Mouse (Mus musculus) liver, embryonic 11.5 days (tissue): Measurements from ENCODE around the gene Spaca4. TPM values are rescaled to one million over a fixed set of nuclear protein-coding genes. Genes with fewer than 3 reads are reported as not detected.

Experiments
- ATAC-seq: fragments of 200-750 bp; cut with Nextera tagmentation; replicated peaks from 2 replicates; pipeline ENCODE4 v1.8.0; 2017; ENCODE audit warnings: moderate number of reproducible peaks, mild to moderate bottlenecking, moderate TSS enrichment, moderate library complexity; ENCODE audit not compliant: low FRiP score
- DNase-seq: peaks from one replicate; pipeline ENCODE4 v3.0.0-alpha.2; 2017; ENCODE audit warnings: low spot score
- H3K27ac ChIP-seq: fragments of 300-500 bp; sonication (generic); 2 replicates; pipeline ENCODE4 v1.5.1; 2014; ENCODE audit warnings: mild to moderate bottlenecking, low read depth, low read length, control low read depth
- H3K27me3 ChIP-seq: fragments of 300-500 bp; sonication (generic); replicated peaks from 2 replicates; pipeline ENCODE4 v1.6.1; 2014; ENCODE audit warnings: low read length, mixed read lengths; ENCODE audit not compliant: control insufficient read depth, insufficient read depth
- H3K36me3 ChIP-seq: fragments of 300-500 bp; sonication (generic); 2 replicates; pipeline ENCODE4 v1.6.1; 2014; ENCODE audit warnings: mild to moderate bottlenecking, low read length, moderate library complexity, mixed read lengths; ENCODE audit not compliant: control insufficient read depth, insufficient read depth
- H3K4me1 ChIP-seq: fragments of 300-500 bp; sonication (generic); replicated peaks from 2 replicates; pipeline ENCODE4 v1.6.1; 2014; ENCODE audit warnings: low read length, mixed read lengths; ENCODE audit not compliant: control insufficient read depth, insufficient read depth
- H3K4me2 ChIP-seq: fragments of 300-500 bp; sonication (generic); 2 replicates; pipeline ENCODE4 v1.6.1; 2014; ENCODE audit warnings: mild to moderate bottlenecking, control low read depth, moderate library complexity
- H3K4me3 ChIP-seq: fragments of 300-500 bp; sonication (generic); 2 replicates; pipeline ENCODE4 v1.5.1; 2014; ENCODE audit warnings: low read depth, low read length, control low read depth
- H3K9ac ChIP-seq: fragments of 300-500 bp; sonication (generic); 2 replicates; pipeline ENCODE4 v1.6.1; 2014; ENCODE audit warnings: low read depth, low read length, control low read depth
- H3K9me3 ChIP-seq: fragments of 300-500 bp; sonication (generic); 2 replicates; pipeline ENCODE4 v1.6.1; 2016; ENCODE audit warnings: low read length, inconsistent platforms, mixed read lengths; ENCODE audit not compliant: control insufficient read depth
- WGBS: fragments of 180-500 bp; shearing (Covaris S2); extraction: QIAGEN DNeasy Blood & Tissue Kit; methylation state at CpG from one replicate; pipeline ENCODE4 v1.1.7; 2014; 5-methylcytosine and 5-hydroxymethylcytosine counted together
- polyA plus RNA-seq: library from polyadenylated mRNA; unstranded; fragments of >200 nt; fragmentation: Nextera tagmentation; extraction: Ambion mirVana; gene quantifications from 2 replicates; pipeline ENCODE4 v1.2.1, GENCODE M21; 2014

Gene Spaca4
- polyA plus RNA-seq, 1 experiment from 2014 or later = not detected

DNA sequence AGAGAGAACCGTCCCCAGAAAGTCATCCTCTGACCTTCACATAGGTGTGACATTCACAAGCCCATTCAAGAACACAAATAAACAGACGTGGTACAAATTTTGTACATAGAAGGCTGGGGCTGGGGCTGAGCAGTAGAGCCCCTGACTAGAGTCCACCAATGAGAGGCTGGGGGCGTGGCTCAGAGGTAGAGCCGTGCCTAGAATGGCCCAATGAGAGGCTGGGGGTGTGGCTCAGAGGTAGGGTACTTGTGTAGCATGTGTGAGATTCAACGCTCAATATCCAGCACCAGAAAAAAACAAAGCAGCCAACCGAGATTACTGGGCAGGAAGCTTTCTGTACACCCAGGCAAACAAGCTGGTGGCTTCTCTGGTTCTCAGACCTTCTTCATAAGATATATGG is 30.1 kb upstream of the Spaca4 start:
- WGBS = 59% methylated on average over 6 of the region's 6 CpGs
- no peak for ATAC-seq
- peaks cover 26% of the 10 kb centered on the region for H3K27me3 ChIP-seq

DNA sequence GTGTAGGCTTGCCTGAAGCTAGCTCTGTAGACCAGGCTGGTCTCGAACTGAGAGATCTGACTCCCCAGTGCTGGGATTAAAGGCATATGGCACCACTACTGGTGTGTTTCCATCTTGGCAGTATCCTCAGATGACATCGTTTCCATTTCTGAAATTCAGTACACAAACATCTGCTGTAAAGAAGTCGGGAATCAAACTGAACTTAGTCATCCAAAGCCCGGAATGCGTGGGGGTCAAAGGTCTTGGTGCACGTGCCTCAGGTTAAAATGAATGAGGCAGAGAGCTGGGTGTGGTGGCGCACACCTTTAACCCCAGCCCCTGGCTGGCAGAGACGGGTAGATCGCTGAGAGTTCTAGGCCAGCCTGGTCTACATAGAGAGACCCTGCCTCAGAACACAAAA is 24.5 kb upstream of the Spaca4 start:
- ATAC-seq (no peak), DNase-seq (no peak)
- Histone ChIP-seq H3K4me1 (no peaks in the 10 kb centered on the region; the same call in 1 of the 2 replicates), H3K27ac (no peak overlapping the region), H3K9me3 (peaks cover 3% of the 10 kb centered on the region), H3K4me2 (no peak overlapping the region), H3K36me3 (no peaks in the 10 kb centered on the region), H3K4me3 (no peak overlapping the region), H3K27me3 (no peaks in the 10 kb centered on the region), H3K9ac (no peak overlapping the region)
- WGBS = 75% methylated on average over 9 of the region's 9 CpGs

More for the DNA sequence above, 30.1 kb upstream of the Spaca4 start:
- no peak overlapping the region for H3K4me3 ChIP-seq
- H3K27ac ChIP-seq = no peak overlapping the region
- no peak for DNase-seq
- no peaks in the 10 kb centered on the region for H3K36me3 ChIP-seq
- no peak overlapping the region for H3K4me2 ChIP-seq
- H3K9ac ChIP-seq = no peak overlapping the region
- H3K9me3 ChIP-seq = no peaks in the 10 kb centered on the region
- no peaks in the 10 kb centered on the region for H3K4me1 ChIP-seq

DNA sequence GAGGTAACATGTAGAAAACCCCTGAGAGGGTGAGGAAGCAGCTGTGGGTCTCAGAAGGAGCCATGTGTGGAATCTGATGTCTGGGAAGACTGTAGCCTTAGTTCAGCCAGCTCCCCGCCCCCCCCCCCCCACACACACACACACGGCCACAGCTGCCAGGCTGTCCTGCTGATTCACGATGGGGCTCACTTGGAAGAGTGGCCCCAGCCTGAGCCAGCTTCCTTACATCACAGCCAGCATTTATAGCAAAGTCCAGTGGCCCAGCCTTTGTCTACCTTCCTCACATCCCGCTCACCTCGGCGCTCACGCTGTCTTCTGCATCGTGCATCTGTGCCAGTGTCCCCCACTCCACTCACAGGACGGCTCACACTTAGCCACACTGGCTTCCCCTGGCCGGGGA is 23.8 kb upstream of the Spaca4 start:
- peaks cover 3% of the 10 kb centered on the region for H3K9me3 ChIP-seq
- H3K36me3 ChIP-seq = no peaks in the 10 kb centered on the region
- ATAC-seq (no peak), DNase-seq (no peak)
- H3K4me2 ChIP-seq = no peak overlapping the region
- no peak overlapping the region for H3K4me3 ChIP-seq
- no peaks in the 10 kb centered on the region; the same call in 1 of the 2 replicates for H3K4me1 ChIP-seq
- no peaks in the 10 kb centered on the region for H3K27me3 ChIP-seq
- no peak overlapping the region for H3K27ac ChIP-seq
- WGBS = 38% methylated on average over 10 of the region's 10 CpGs
- H3K9ac ChIP-seq = no peak overlapping the region

DNA sequence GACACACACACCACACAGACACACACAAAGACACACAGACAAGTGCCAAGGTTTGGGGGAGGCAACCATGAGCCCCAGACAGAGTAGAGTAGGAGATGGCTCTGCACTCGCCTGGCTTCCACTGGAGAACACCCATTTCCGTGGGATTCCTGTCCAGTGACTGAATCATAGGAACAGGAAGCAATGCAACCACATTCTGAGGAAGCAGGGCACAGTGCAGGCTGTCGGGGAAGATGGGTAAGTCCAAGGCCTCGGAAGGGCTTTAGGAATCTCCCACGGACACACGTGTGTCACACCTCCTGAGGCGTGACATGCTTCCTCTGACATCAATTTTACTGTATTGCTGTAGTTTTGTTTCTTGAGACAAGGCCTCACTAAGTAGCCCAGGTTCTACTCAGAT is 22.5 kb upstream of the Spaca4 start:
- 51% methylated on average over 7 of the region's 7 CpGs for WGBS
- H3K4me3 ChIP-seq = no peak overlapping the region
- ATAC-seq (no peak), DNase-seq (no peak)
- H3K27ac ChIP-seq = no peak overlapping the region
- H3K4me1 ChIP-seq = no peaks in the 10 kb centered on the region; the same call in 1 of the 2 replicates
- H3K9ac ChIP-seq = no peak overlapping the region
- H3K36me3 ChIP-seq = no peaks in the 10 kb centered on the region
- H3K9me3 ChIP-seq = peaks cover 3% of the 10 kb centered on the region
- H3K27me3 ChIP-seq = no peaks in the 10 kb centered on the region
- H3K4me2 ChIP-seq = no peak overlapping the region

DNA sequence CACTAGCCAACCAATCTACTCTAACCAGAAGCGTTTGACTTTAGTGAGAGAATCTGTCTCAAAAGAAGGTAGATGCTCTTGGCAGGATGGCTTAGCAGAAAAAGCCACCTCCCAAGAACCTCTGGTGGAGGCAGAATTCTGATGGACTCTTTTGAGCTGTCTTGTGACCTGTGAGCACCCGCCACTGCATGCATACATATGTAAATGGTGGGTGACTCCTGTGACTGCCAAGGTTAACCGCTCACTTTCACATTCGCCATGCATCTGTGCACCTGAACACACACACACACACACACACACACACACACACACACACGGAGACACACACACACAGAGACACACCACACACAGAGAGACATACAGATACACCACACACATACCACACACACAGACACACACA is 21.8 kb upstream of the Spaca4 start:
- no peak overlapping the region for H3K4me3 ChIP-seq
- H3K27me3 ChIP-seq = no peaks in the 10 kb centered on the region
- H3K4me2 ChIP-seq = no peak overlapping the region
- no peak overlapping the region for H3K27ac ChIP-seq
- H3K4me1 ChIP-seq = no peaks in the 10 kb centered on the region; the same call in 1 of the 2 replicates
- H3K9me3 ChIP-seq = peaks cover 3% of the 10 kb centered on the region
- H3K36me3 ChIP-seq = no peaks in the 10 kb centered on the region
- H3K9ac ChIP-seq = no peak overlapping the region
- DNase-seq (no peak), ATAC-seq (no peak)
- WGBS = 89% methylated on average over 5 of the region's 5 CpGs

DNA sequence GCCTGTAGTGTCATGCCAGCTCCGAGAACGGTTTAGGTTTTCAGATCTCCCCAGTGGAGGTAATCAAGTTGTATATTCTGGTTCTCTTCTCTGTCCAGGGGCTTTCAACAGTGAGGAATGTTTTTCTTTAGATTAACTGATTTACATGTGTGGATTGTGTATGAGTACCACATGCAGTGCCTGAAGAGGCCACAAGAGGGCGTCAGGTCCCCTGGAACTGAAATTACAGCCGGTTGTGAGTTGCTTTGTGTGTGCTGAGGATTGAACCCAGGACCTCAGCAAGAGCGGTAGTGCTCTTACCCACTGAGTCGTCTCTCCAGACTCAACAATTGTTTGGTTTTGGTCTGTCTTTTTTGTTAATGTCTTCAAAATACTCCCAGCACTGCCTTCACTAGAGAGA is 20.9 kb upstream of the Spaca4 start:
- H3K27me3 ChIP-seq = no peaks in the 10 kb centered on the region
- ATAC-seq (no peak), DNase-seq (no peak)
- H3K4me3 ChIP-seq = no peak overlapping the region
- H3K36me3 ChIP-seq = no peaks in the 10 kb centered on the region
- 56% methylated on average over 6 of the region's 6 CpGs for WGBS
- no peaks in the 10 kb centered on the region; the same call in 1 of the 2 replicates for H3K4me1 ChIP-seq
- H3K27ac ChIP-seq = no peak overlapping the region
- H3K9me3 ChIP-seq = peaks cover 3% of the 10 kb centered on the region
- no peak overlapping the region for H3K4me2 ChIP-seq
- H3K9ac ChIP-seq = no peak overlapping the region

DNA sequence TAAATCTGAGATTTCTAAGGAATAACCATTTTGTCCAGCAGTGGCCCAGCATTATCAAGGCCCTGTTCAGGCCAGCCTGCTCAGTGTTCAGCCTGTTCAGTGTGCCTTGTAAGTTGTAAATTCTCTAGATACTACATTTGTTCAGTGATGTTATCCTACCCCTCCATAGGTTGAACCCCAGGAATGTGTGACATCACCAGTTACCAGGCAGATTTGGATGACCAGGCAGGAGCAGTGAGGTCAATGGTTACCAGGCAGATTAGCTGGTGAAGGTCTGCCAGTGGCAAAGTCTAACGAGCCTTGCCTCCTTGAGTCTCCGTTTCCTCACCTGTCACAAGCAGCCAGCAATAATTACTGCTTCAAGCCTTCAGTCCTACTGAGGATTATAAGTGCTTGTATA is 18.8 kb upstream of the Spaca4 start:
- H3K27ac ChIP-seq = no peak overlapping the region
- 38% methylated on average over 2 of the region's 2 CpGs for WGBS
- H3K4me2 ChIP-seq = no peak overlapping the region
- H3K36me3 ChIP-seq = no peaks in the 10 kb centered on the region
- no peak overlapping the region for H3K4me3 ChIP-seq
- H3K27me3 ChIP-seq = no peaks in the 10 kb centered on the region
- H3K9me3 ChIP-seq = peaks cover 3% of the 10 kb centered on the region
- no peak for ATAC-seq
- no peak overlapping the region for H3K9ac ChIP-seq
- H3K4me1 ChIP-seq = no peaks in the 10 kb centered on the region; the same call in 1 of the 2 replicates
- no peak for DNase-seq

DNA sequence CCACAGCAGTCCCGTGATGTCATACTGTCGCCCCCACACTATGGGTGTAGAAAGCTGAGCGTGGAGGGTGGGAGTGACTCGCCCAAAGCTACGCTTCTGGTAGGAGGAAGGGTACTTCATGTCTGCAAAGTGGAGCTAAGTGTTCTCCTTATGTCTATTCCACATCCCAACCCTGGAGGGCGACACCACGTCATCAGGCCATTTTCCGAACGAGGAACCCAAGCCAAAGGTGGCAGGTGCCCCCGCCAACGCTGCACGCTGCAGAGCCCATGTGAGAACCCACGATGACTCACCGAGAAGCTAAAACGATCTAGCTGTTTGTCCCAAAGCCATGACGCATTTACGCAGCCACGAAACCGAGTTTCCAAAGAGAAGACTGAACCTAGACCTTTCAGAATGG is 16.7 kb upstream of the Spaca4 start:
- Histone ChIP-seq H3K9me3 (peaks cover 3% of the 10 kb centered on the region), H3K4me1 (no peaks in the 10 kb centered on the region), H3K27ac (no peak overlapping the region), H3K36me3 (no peaks in the 10 kb centered on the region), H3K9ac (no peak overlapping the region), H3K4me3 (peak overlapping the region; percentile 36), H3K27me3 (no peaks in the 10 kb centered on the region), H3K4me2 (peak overlapping the region; percentile 61)
- no peak for DNase-seq
- 29% methylated on average over 19 of the region's 19 CpGs for WGBS
- no peak for ATAC-seq

DNA sequence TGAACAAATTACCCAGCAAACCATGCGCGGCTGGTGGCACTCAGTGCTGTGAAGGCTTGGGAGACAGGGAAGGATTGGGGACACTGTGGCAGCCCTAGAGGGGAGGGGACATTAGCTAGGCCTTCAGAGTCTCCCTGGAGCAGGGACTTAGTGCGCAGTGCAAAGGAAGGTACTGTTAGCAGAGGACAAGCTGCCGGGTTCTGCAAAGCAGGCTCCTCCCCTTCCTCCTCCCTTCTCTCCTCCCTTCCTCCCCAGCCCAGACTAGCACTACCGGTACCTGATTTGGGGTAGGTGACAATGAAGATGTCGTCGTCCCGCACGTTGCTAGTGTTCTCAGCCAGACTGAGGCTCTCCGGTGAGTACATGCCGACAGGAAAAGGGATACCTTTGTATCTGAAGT is 16.2 kb upstream of the Spaca4 start:
- H3K9me3 ChIP-seq = peaks cover 3% of the 10 kb centered on the region
- H3K9ac ChIP-seq = no peak overlapping the region
- peak overlapping the region; percentile 36 for H3K4me3 ChIP-seq
- H3K4me1 ChIP-seq = no peaks in the 10 kb centered on the region
- no peaks in the 10 kb centered on the region for H3K27me3 ChIP-seq
- no peak overlapping the region for H3K27ac ChIP-seq
- 33% methylated on average over 11 of the region's 11 CpGs for WGBS
- H3K4me2 ChIP-seq = peak overlapping the region; percentile 61
- ATAC-seq = 0 out of 2 replicates have a peak, but pooled peaks have one; percentile 30
- H3K36me3 ChIP-seq = no peaks in the 10 kb centered on the region
- DNase-seq = no peak
